Mouse (Mus musculus): ENCODE results near the gene Slit3. TPM values are rescaled to one million over a fixed set of nuclear protein-coding genes. Genes with fewer than 3 reads are reported as not detected.
A peak's percentile ranks its signal among the peaks of the same experiment; 100 is the strongest.

Slit3 gene
- polyA plus RNA-seq, 2 experiments, result 0.20 to 0.23 TPM

DNA sequence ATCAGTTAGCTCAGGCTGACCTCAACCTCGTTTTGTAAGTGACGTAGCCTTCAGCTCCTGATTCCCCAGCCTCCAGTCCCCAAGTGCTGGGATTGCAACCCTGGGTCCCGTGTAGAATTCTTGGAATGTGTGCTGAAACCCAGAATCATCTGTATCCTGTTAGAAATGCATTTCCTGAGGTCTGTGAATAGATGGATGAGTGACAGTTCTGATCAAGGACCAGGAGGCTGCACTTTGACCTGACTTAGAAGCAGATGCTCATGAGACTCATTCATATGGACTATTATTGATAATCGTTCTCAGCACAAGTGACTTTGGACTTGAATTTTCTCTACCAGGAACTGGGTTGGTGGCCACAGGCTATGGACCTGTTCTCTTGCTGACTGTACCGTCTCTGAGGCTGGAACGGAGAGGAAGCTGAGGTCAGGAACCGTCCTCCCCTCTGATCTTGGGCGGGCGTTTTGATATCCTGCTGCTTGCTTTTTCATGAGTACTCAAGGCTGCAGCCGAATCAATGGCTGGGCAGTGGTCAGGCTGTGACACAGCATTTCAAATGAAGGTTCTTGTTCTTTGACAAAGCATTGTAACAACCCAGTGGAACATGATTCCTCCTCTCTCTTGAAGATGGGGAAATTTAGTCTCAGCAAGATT is 401.9 kb downstream of the Slit3 start:
- no peak overlapping the region for H3K4me2 ChIP-seq (ENCODE audit: low read depth)
- H3K4me3 ChIP-seq (ENCODE audit: insufficient read depth in 1 of 2, low read depth in 2 of 2, low read length in 2 of 2), result no peak overlapping the region
- no peaks in the 10 kb centered on the region for H3K27me3 ChIP-seq (ENCODE audit: control insufficient read depth, insufficient read depth, low read length)
- H3K9me3 ChIP-seq (ENCODE audit: control insufficient read depth, low read length), result no peaks in the 10 kb centered on the region
- no peaks in the 10 kb centered on the region for H3K36me3 ChIP-seq (replicated peaks; ENCODE audit: control insufficient read depth, insufficient read depth, low read depth)
- TF ChIP-seq CTCF (IDR thresholded peaks at IDR 0.05; ENCODE audit: low read depth) (no peak), EP300 (IDR thresholded peaks at IDR 0.05; ENCODE audit: low read depth) (no peak)
- no peak overlapping the region for H3K9ac ChIP-seq (replicated peaks)
- WGBS (ENCODE audit: insufficient replicate concordance), result 19% methylated on average over 10 of the region's 10 CpGs
- H3K4me1 ChIP-seq (replicated peaks; ENCODE audit: control insufficient read depth in 2 of 2, insufficient read depth in 2 of 2, low read length in 1 of 2), result no peaks in the 10 kb centered on the region
- no peak for ATAC-seq (ENCODE audit: insufficient read depth)
- no peak for DNase-seq (ENCODE audit: low read depth in 3 of 3, low spot score in 3 of 3)
- no peak overlapping the region for H3K27ac ChIP-seq

DNA sequence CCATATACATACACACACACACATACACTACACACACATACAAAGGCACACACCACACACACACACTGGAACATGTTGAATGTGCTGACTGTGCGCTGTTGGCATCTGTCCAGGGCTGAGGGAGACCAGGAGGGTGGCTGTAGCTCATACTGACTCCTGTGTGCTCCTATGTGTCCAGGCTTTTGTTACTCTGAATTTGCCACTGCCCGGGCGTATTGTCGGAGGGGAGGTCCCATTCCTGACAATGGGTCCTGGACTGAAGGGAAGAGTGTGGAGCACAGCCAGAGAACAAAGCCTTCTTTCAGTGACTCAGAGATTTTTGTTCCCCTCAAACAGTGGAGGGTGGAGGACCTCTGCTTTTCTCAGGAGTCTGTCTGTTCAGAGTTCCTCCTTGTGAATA is 402.7 kb downstream of the Slit3 start:
- 63% methylated on average over 4 of the region's 4 CpGs for WGBS (ENCODE audit: insufficient replicate concordance)
- Histone ChIP-seq H3K27ac (no peak overlapping the region), H3K36me3 (replicated peaks; ENCODE audit: control insufficient read depth, insufficient read depth, low read depth) (no peaks in the 10 kb centered on the region), H3K4me3 (ENCODE audit: insufficient read depth in 1 of 2, low read depth in 2 of 2, low read length in 2 of 2) (no peak overlapping the region), H3K4me1 (replicated peaks; ENCODE audit: control insufficient read depth in 2 of 2, insufficient read depth in 2 of 2, low read length in 1 of 2) (no peaks in the 10 kb centered on the region), H3K4me2 (ENCODE audit: low read depth) (no peak overlapping the region), H3K27me3 (ENCODE audit: control insufficient read depth, insufficient read depth, low read length) (no peaks in the 10 kb centered on the region), H3K9ac (replicated peaks) (no peak overlapping the region), H3K9me3 (ENCODE audit: control insufficient read depth, low read length) (no peaks in the 10 kb centered on the region)
- DNase-seq (ENCODE audit: low read depth in 3 of 3, low spot score in 3 of 3), result no peak
- TF ChIP-seq EP300 (IDR thresholded peaks at IDR 0.05; ENCODE audit: low read depth), result no peak
- TF ChIP-seq CTCF (IDR thresholded peaks at IDR 0.05; ENCODE audit: low read depth), result no peak
- ATAC-seq (ENCODE audit: insufficient read depth), result no peak

DNA sequence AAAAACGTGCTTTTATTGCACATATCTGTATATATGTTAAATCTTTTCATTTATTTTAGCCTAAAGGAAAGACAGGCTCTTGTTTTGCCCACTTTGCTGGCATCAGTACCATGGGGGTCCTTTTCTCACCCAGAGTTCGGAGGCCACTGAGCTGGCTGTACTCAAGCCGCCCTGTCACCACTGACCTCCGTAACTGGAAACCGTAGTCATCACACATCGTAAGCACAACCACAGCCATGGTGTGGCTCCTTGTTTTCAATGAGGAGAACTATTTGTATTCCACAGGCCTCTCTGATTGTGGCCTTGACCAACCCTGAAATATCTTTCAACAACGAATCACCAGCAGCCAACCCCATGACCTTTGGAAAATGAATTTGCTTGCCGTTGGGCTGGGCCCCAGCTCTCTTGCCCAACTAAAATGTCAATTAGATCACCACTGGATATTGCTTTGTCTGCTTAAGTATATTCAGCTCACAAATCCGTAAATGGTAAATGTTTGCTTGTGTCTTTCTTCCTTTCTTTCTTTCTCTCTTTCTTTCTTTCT is 405.3 kb downstream of the Slit3 start:
- TF ChIP-seq CTCF (IDR thresholded peaks at IDR 0.05; ENCODE audit: low read depth) (no peak), EP300 (IDR thresholded peaks at IDR 0.05; ENCODE audit: low read depth) (no peak)
- WGBS (ENCODE audit: insufficient replicate concordance), result 68% methylated on average over 9 of the region's 9 CpGs
- Histone ChIP-seq H3K4me1 (replicated peaks; ENCODE audit: control insufficient read depth in 2 of 2, insufficient read depth in 2 of 2, low read length in 1 of 2) (no peaks in the 10 kb centered on the region), H3K36me3 (replicated peaks; ENCODE audit: control insufficient read depth, insufficient read depth, low read depth) (no peaks in the 10 kb centered on the region), H3K4me3 (ENCODE audit: insufficient read depth in 1 of 2, low read depth in 2 of 2, low read length in 2 of 2) (no peak overlapping the region), H3K9me3 (ENCODE audit: control insufficient read depth, low read length) (no peaks in the 10 kb centered on the region), H3K27me3 (ENCODE audit: control insufficient read depth, insufficient read depth, low read length) (no peaks in the 10 kb centered on the region), H3K27ac (no peak overlapping the region), H3K4me2 (ENCODE audit: low read depth) (no peak overlapping the region), H3K9ac (replicated peaks) (no peak overlapping the region)
- DNase-seq (ENCODE audit: low read depth in 3 of 3, low spot score in 3 of 3) (peak in 1 of 3 experiments; percentile 3), ATAC-seq (ENCODE audit: insufficient read depth) (no peak)

DNA sequence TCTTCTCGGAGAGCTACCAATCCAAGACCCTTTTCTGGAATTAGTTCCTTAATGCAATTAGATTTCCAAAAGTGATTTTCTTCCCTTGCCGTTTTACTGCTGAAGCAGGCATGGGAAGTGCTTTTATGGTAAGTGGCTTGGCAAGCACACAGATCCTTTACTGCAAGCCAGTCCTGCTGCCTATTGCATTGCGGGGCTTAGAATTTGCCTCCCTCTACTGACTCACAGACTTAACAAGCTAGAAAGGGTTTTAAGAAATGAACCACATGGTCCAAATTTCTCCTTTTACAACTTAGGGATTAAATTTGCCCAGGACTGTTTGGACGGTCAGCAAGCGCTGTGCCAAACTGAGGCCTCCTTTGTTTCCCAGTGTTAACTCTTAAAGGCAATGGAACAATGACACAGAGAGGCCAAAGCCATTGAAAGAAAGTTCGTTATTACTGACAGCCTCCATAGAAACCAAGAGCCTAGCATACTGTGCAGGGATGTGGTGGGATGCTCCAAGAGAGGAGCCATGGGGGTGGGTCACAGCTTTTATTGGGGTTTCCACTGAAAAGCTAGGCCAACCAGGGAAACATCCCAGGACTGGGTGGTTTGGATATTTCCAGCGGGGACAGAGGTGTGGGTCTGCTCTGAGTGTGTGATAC is 406.9 kb downstream of the Slit3 start:
- Histone ChIP-seq H3K27me3 (ENCODE audit: control insufficient read depth, insufficient read depth, low read length) (no peaks in the 10 kb centered on the region), H3K36me3 (replicated peaks; ENCODE audit: control insufficient read depth, insufficient read depth, low read depth) (no peaks in the 10 kb centered on the region), H3K4me1 (replicated peaks; ENCODE audit: control insufficient read depth in 2 of 2, insufficient read depth in 2 of 2, low read length in 1 of 2) (no peaks in the 10 kb centered on the region), H3K4me2 (ENCODE audit: low read depth) (no peak overlapping the region), H3K27ac (no peak overlapping the region), H3K9ac (replicated peaks) (no peak overlapping the region), H3K4me3 (ENCODE audit: insufficient read depth in 1 of 2, low read depth in 2 of 2, low read length in 2 of 2) (no peak overlapping the region), H3K9me3 (ENCODE audit: control insufficient read depth, low read length) (no peaks in the 10 kb centered on the region)
- WGBS (ENCODE audit: insufficient replicate concordance), result 66% methylated on average over 7 of the region's 7 CpGs
- DNase-seq (ENCODE audit: low read depth in 3 of 3, low spot score in 3 of 3), result no peak
- no peak for TF ChIP-seq EP300 (IDR thresholded peaks at IDR 0.05; ENCODE audit: low read depth)
- no peak for TF ChIP-seq CTCF (IDR thresholded peaks at IDR 0.05; ENCODE audit: low read depth)
- no peak for ATAC-seq (ENCODE audit: insufficient read depth)

DNA sequence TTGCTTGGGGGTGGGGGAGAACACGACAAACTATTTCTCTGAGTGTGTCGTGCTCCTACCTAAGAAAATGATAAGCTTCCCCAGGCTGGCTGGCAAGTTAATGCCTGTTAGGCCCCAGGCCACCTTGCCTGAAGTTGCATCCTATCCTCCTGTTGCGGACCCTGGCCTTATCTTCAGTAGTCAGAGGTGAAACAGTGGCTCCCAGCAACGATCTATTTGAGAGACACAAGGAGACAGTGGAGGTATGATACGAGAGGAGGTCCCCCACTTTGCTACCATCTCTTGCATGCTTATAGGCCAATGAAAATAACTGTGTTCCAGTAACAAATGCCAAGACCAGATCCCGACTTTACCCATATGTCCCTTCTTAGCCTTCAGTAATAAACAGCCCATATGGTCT is 414.0 kb downstream of the Slit3 start:
- Histone ChIP-seq H3K4me1 (replicated peaks; ENCODE audit: control insufficient read depth in 2 of 2, insufficient read depth in 2 of 2, low read length in 1 of 2) (no peaks in the 10 kb centered on the region), H3K27me3 (ENCODE audit: control insufficient read depth, insufficient read depth, low read length) (no peaks in the 10 kb centered on the region), H3K4me3 (ENCODE audit: insufficient read depth in 1 of 2, low read depth in 2 of 2, low read length in 2 of 2) (no peak overlapping the region), H3K27ac (no peak overlapping the region), H3K4me2 (ENCODE audit: low read depth) (no peak overlapping the region), H3K9me3 (ENCODE audit: control insufficient read depth, low read length) (no peaks in the 10 kb centered on the region), H3K9ac (replicated peaks) (no peak overlapping the region), H3K36me3 (replicated peaks; ENCODE audit: control insufficient read depth, insufficient read depth, low read depth) (no peaks in the 10 kb centered on the region)
- TF ChIP-seq EP300 (IDR thresholded peaks at IDR 0.05; ENCODE audit: low read depth) (no peak), CTCF (IDR thresholded peaks at IDR 0.05; ENCODE audit: low read depth) (no peak)
- 34% methylated on average over 6 of the region's 6 CpGs for WGBS (ENCODE audit: insufficient replicate concordance)
- ATAC-seq (ENCODE audit: insufficient read depth), result no peak
- no peak for DNase-seq (ENCODE audit: low read depth in 3 of 3, low spot score in 3 of 3)

Measured in liver, embryonic 14.5 days (tissue).